Mouse (Mus musculus) thymus, adult 2 months (tissue): ENCODE data around the gene Eif6.

Experiments used
- CTCF ChIP-seq: fragments of 200-500 bp; IDR thresholded peaks from 2 replicates; pipeline ENCODE4 v1.5.1; 2012; ENCODE audit warnings: mild to moderate bottlenecking, control low read depth, low read length, moderate library complexity, borderline replicate concordance; ENCODE audit not compliant: control insufficient read depth, poor library complexity, insufficient read depth; ENCODE audit errors: extremely low read depth
- POLR2A ChIP-seq: fragments of 200-500 bp; IDR thresholded peaks from 2 replicates; pipeline ENCODE4 v1.6.1; 2012; ENCODE audit warnings: mild to moderate bottlenecking, low read length, control low read depth, moderate library complexity; ENCODE audit not compliant: control insufficient read depth, poor library complexity, insufficient read depth; ENCODE audit errors: extremely low read depth

DNA sequence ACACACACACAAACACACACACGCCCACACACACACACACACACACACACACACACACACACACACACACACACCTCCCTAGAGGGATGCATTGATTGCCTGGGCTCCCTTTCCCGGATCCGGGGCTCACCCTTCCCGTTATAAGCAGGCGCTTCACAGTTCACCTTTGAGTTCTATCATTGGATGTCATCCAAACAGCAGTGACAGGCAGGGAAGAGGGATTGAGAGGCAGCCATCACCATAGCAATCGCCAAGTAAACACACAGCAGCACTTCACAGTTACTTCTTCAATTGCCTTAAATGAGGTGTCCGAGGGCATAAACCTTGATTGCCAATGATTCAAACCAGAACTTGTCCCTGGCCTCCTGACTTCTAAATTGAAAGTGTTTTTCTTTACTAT, 47.7 kb downstream of the Eif6 start:
- no peak for TF ChIP-seq POLR2A
- no peak for TF ChIP-seq CTCF
